Mouse (Mus musculus) erythroblast, embryonic 14.5 days (primary cell): ENCODE results near the gene Znhit1. TPM values are rescaled to one million over a fixed set of nuclear protein-coding genes. Genes with fewer than 3 reads are reported as not detected.
A peak's percentile ranks its signal among the peaks of the same experiment; 100 is the strongest.

Source experiments
- H3K27me3 ChIP-seq: 2 replicates; pipeline ENCODE4 v1.6.1; 2012; ENCODE audit warnings: inconsistent platforms; ENCODE audit not compliant: control insufficient read depth
- H3K36me3 ChIP-seq: 2 replicates; pipeline ENCODE4 v1.6.1; 2012; ENCODE audit warnings: mild to moderate bottlenecking, inconsistent platforms; ENCODE audit not compliant: control insufficient read depth
- H3K4me1 ChIP-seq: 2 replicates; pipeline ENCODE4 v1.6.1; 2012; ENCODE audit warnings: inconsistent platforms; ENCODE audit not compliant: control insufficient read depth
- H3K4me3 ChIP-seq: replicated peaks from 2 replicates; pipeline ENCODE3; 2012; ENCODE audit warnings: moderate library complexity, mild to moderate bottlenecking, inconsistent platforms
- H3K9me3 ChIP-seq: 2 replicates; pipeline ENCODE4 v1.6.1; 2012; ENCODE audit warnings: low read length, inconsistent platforms, mixed read lengths; ENCODE audit not compliant: control insufficient read depth
- GATA1 ChIP-seq: IDR thresholded peaks from 2 replicates; pipeline ENCODE4 v1.6.1; 2012; ENCODE audit warnings: low read length, inconsistent platforms, mixed read lengths
- TAL1 ChIP-seq: IDR thresholded peaks from 3 replicates; pipeline ENCODE4 v1.6.1; 2012; ENCODE audit warnings: low read length, inconsistent platforms, mixed read lengths
- polyA plus RNA-seq: library from polyadenylated mRNA; stranded (reverse); fragments of >175 nt; gene quantifications from 2 replicates; pipeline ENCODE4 v1.2.3, GENCODE M21; 2012

Znhit1 gene
- 55.9 and 77.3 TPM in 2 replicates for polyA plus RNA-seq

GRCm38 (mm10) chr5:136987934-136988271, at the start of gene Znhit1:
Znhit1 (minus strand) TSS chr5:136988021.
- H3K4me3 ChIP-seq = peak within 1 kb of the TSS; percentile 72
- H3K9me3 ChIP-seq = no peaks in the 10 kb centered on the region
- H3K36me3 ChIP-seq = peaks cover 59% of the 10 kb centered on the region
- H3K4me1 ChIP-seq = peaks cover 42% of the 10 kb centered on the region
- TF ChIP-seq GATA1 = no peak
- H3K27me3 ChIP-seq = no peaks in the 10 kb centered on the region

DNA sequence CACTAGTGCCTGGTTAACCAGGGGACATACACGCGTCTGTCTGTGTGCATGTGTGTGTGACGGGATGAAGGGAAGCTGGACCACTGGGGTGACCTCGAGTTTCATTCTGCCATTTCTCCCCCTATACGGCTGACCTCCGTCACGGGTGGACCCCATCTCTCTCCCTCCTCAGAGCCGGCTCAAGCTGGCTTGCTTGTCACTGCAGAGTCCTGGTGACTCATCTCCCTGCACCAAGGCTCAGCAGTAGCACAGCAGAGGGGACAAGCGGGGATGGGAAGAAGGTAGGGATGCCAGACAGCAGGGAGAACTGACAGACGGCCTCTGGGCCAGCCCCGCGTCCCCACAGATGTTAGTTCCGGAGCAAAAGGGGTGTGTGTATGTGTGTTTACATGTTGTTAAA, 48.4 kb upstream of the Znhit1 start:
- H3K4me3 ChIP-seq = no peak overlapping the region
- peaks cover 59% of the 10 kb centered on the region for H3K36me3 ChIP-seq
- peaks cover 9% of the 10 kb centered on the region for H3K9me3 ChIP-seq
- H3K4me1 ChIP-seq = peaks cover 27% of the 10 kb centered on the region
- TF ChIP-seq TAL1 = no peak
- TF ChIP-seq GATA1 = no peak
- peaks cover 28% of the 10 kb centered on the region for H3K27me3 ChIP-seq

DNA sequence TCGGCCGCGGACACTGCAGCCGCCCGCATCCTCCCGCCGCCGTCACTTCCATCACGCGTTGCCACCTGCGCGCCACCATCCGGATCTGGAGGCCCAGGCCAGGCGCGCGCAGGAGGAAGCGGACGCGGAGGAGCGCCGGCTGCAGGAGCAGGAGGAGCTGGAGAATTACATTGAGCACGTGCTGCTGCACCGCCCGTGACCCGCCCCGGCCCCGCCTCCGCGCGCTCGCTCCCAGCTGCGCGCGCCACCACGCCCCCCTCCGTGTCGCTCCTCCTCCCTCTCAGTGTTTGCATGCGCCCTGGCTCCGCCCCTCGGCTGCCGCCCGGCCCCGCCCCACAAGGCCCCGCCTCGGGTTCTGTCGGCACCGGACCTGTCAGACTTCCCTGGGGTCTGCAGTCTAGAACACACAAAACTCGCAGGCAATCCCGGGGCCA, 44.8 kb upstream of the Znhit1 start:
- peaks cover 63% of the 10 kb centered on the region for H3K27me3 ChIP-seq
- TF ChIP-seq GATA1 (no peak), TAL1 (no peak)
- H3K4me1 ChIP-seq = peaks cover 48% of the 10 kb centered on the region
- peak overlapping the region; percentile 64 for H3K4me3 ChIP-seq
- H3K9me3 ChIP-seq = peaks cover 24% of the 10 kb centered on the region
- peaks cover 26% of the 10 kb centered on the region for H3K36me3 ChIP-seq

GRCm38 (mm10) chr5:137032033-137032421, 44.2 kb upstream of the Znhit1 start:
- peaks cover 70% of the 10 kb centered on the region for H3K27me3 ChIP-seq
- H3K4me1 ChIP-seq = peaks cover 48% of the 10 kb centered on the region
- peaks cover 24% of the 10 kb centered on the region for H3K9me3 ChIP-seq
- TF ChIP-seq GATA1 (no peak), TAL1 (no peak)
- H3K36me3 ChIP-seq = peaks cover 20% of the 10 kb centered on the region
- H3K4me3 ChIP-seq = peak overlapping the region; percentile 64

GRCm38 (mm10) chr5:137031076-137032032, 43.5 kb upstream of the Znhit1 start:
- peaks cover 24% of the 10 kb centered on the region for H3K9me3 ChIP-seq
- peaks cover 13% of the 10 kb centered on the region for H3K36me3 ChIP-seq
- H3K4me3 ChIP-seq = peak overlapping the region; percentile 64
- no peak for TF ChIP-seq GATA1
- TF ChIP-seq TAL1 = no peak
- H3K4me1 ChIP-seq = peaks cover 48% of the 10 kb centered on the region
- peaks cover 76% of the 10 kb centered on the region for H3K27me3 ChIP-seq

DNA sequence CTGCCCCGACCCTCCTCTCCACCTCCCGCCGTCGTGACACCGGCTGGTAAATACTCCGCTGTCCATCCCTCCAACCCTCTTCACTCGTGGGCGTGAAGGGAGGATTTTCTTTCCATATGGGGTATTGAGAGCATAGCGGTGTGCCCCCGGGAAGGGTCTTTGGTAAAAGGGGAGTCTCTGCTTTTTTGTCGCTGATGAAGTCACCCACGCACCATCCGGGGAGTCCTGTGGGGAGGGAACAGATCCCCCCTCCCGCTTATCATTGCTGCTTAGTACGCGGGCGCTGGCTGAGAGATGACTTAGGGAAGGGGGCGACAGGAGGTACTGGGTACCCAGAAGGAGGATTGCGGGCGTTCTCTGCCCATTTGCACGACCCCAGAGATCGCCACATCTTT, 42.6 kb upstream of the Znhit1 start:
- Histone ChIP-seq H3K4me3 (peak overlapping the region; percentile 24), H3K36me3 (peaks cover 4% of the 10 kb centered on the region), H3K4me1 (peaks cover 48% of the 10 kb centered on the region), H3K9me3 (peaks cover 24% of the 10 kb centered on the region), H3K27me3 (peaks cover 86% of the 10 kb centered on the region)
- TF ChIP-seq TAL1 (no peak), GATA1 (no peak)

DNA sequence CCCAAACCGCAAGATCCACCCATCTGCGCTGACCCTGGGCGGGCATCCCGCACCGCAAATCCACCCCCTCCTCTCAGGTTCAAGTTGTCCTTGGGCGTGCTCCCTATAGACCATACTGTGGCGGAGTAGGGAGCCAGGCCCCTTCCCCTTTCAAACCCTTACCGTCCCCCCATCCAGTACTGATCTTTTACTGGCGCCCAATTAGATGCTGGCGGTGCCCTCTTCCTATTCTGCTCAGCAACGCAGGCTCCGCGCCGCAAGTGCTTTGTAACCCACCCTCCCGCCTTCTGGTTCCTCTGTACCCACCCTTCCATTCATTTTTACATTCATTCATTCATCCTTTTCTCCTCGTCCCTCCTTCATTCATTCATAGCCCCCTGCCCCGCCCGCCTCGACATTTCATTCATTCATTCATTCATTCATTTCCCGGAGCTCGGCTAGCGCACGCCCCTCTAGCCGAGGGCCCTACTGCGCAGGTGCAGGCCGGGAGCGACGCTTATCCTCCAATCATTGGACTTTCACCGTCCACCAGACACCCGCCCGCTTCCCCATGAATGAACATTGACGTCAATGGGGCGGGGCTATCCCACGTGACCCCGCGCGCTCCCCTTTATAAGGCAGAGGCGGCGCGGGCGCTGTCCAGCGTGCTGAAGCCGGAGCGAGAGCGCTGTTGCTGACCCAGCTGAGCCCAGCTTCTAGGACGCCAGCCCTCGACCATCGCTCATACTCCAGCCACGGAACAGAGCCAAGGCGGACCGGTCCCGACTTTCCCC, 42.0 kb upstream of the Znhit1 start:
- TF ChIP-seq TAL1 (no peak), GATA1 (no peak)
- Histone ChIP-seq H3K4me1 (peaks cover 53% of the 10 kb centered on the region), H3K27me3 (peaks cover 92% of the 10 kb centered on the region), H3K9me3 (peaks cover 24% of the 10 kb centered on the region), H3K4me3 (peak overlapping the region; percentile 24), H3K36me3 (peaks cover under 1% of the 10 kb centered on the region; the same call in 1 of the 2 replicates)

- H3K4me3 ChIP-seq = no peak overlapping the region
- H3K4me1 ChIP-seq = peaks cover 50% of the 10 kb centered on the region
- H3K27me3 ChIP-seq = peaks cover 98% of the 10 kb centered on the region
- H3K36me3 ChIP-seq = no peaks in the 10 kb centered on the region
- no peak for TF ChIP-seq GATA1
- no peak for TF ChIP-seq TAL1
- peaks cover 24% of the 10 kb centered on the region for H3K9me3 ChIP-seq
These were observed 41.4 kb upstream of the Znhit1 start for GRCm38 (mm10) chr5:137029273-137029585.
